Mouse (Mus musculus): ENCODE measurements around the gene Sctr. TPM values are rescaled to one million over a fixed set of nuclear protein-coding genes. Genes with fewer than 3 reads are reported as not detected.

The Sctr gene
- polyA plus RNA-seq, 1 experiment from 2014 or later = 0.98 TPM

DNA sequence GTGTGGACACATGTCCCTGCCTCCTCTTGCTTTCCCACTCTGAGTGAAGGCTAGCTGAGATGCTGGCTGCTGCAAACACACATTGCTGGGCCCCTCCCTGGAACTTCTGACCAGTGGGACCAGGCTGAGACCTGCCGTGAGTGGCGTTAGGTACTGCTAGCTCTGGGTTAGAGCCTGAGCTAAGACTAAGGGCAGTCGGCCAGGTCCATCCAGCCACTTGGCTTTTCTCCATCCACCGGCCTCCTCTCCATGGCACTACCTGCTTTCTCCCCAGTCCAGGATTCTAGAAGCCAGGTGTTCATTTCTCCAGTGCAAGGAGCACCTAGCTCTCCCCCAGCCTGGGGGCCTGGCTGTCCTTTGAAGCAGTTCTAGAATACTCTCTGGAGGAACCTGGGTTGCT, 68.2 kb downstream of the Sctr start:
- no peak overlapping the region for H3K9ac ChIP-seq (ENCODE audit: low read depth, low read length)
- ATAC-seq = no peak
- no peak overlapping the region for H3K4me3 ChIP-seq (ENCODE audit: low read depth, low read length)
- peak overlapping the region; percentile 64 for H3K27ac ChIP-seq (ENCODE audit: low read depth, low read length)
- H3K9me3 ChIP-seq (ENCODE audit: control insufficient read depth) = no peaks in the 10 kb centered on the region
- peaks cover 6% of the 10 kb centered on the region; the same call in 1 of the 2 replicates for H3K4me1 ChIP-seq (replicated peaks; ENCODE audit: control insufficient read depth, insufficient read depth, low read length)
- H3K27me3 ChIP-seq (replicated peaks; ENCODE audit: control insufficient read depth, insufficient read depth, low read length) = no peaks in the 10 kb centered on the region
- H3K4me2 ChIP-seq (replicated peaks; ENCODE audit: low read depth) = peak overlapping the region; percentile 76; the same call in 1 of the 2 replicates
- H3K36me3 ChIP-seq (ENCODE audit: control insufficient read depth, insufficient read depth) = no peaks in the 10 kb centered on the region
- 72% methylated on average over 4 of the region's 4 CpGs for WGBS
- TF ChIP-seq CTCF (IDR thresholded peaks at IDR 0.05; ENCODE audit: low read depth) = no peak

DNA sequence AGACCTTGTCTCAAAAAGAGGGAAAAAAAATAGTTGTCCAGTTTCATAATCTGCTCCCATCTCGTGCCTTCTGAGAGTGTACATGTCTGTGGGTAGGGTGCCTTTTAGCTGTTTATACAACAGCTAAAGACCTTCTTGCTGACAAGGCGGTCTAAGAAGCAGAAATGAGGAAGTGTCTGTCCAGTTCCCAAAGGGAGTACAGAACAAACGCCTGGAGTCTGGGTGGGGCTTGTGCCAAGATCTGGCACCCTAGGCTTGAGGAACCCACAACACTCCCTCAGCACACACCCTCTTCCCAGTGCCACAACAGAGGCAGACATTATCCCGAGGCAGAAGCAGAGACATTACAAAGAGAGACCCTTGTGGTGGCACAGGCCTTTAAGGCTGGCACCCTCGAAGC, 68.8 kb downstream of the Sctr start:
- Histone ChIP-seq H3K27me3 (replicated peaks; ENCODE audit: control insufficient read depth, insufficient read depth, low read length) (no peaks in the 10 kb centered on the region), H3K4me3 (ENCODE audit: low read depth, low read length) (no peak overlapping the region), H3K9ac (ENCODE audit: low read depth, low read length) (no peak overlapping the region), H3K4me2 (replicated peaks; ENCODE audit: low read depth) (no peak overlapping the region), H3K27ac (ENCODE audit: low read depth, low read length) (0 out of 2 replicates have a peak overlapping the region, but pooled peaks have one; percentile 36), H3K36me3 (ENCODE audit: control insufficient read depth, insufficient read depth) (no peaks in the 10 kb centered on the region), H3K4me1 (replicated peaks; ENCODE audit: control insufficient read depth, insufficient read depth, low read length) (peaks cover 6% of the 10 kb centered on the region; the same call in 1 of the 2 replicates), H3K9me3 (ENCODE audit: control insufficient read depth) (no peaks in the 10 kb centered on the region)
- no peak for TF ChIP-seq CTCF (IDR thresholded peaks at IDR 0.05; ENCODE audit: low read depth)
- 37% methylated on average over 5 of the region's 5 CpGs for WGBS
- no peak for ATAC-seq

DNA sequence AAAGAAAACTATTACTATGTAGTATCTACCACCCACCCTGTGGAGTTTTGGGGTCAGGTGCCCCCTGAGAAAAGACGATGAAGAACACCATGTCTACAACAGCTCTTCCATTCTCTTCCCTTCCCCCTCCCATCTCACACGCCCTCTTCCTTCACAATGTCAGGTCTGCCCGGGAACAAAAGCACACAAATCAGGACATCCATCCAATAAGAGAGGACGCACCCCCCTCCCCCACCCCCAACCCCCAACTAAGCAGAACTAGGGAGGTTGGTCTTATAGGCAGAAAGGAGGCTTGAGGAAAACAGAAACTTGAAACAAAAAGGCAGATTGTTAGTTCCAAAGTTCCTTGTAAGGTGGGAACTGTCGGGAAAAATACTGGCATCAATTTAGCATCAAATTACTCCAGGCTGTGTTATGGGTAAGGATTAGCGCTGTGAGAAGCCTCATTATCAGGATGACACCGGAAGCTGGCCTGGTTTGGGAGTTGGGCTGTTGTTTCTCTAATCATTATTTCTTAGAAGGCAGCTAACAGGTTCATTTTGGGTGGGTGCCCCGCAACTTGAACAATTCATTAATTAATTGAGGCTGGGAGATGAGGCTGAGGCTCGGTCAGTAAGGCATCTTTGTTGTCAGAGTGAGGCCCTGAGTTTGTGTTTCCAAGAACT, 71.2 kb downstream of the Sctr start:
- 41% methylated on average over 9 of the region's 9 CpGs for WGBS
- H3K4me2 ChIP-seq (replicated peaks; ENCODE audit: low read depth) = no peak overlapping the region
- no peak overlapping the region for H3K4me3 ChIP-seq (ENCODE audit: low read depth, low read length)
- no peak overlapping the region for H3K9ac ChIP-seq (ENCODE audit: low read depth, low read length)
- no peaks in the 10 kb centered on the region for H3K36me3 ChIP-seq (ENCODE audit: control insufficient read depth, insufficient read depth)
- TF ChIP-seq CTCF (IDR thresholded peaks at IDR 0.05; ENCODE audit: low read depth) = no peak
- no peaks in the 10 kb centered on the region for H3K27me3 ChIP-seq (replicated peaks; ENCODE audit: control insufficient read depth, insufficient read depth, low read length)
- no peaks in the 10 kb centered on the region for H3K9me3 ChIP-seq (ENCODE audit: control insufficient read depth)
- H3K4me1 ChIP-seq (replicated peaks; ENCODE audit: control insufficient read depth, insufficient read depth, low read length) = peaks cover 6% of the 10 kb centered on the region
- ATAC-seq = no peak
- H3K27ac ChIP-seq (ENCODE audit: low read depth, low read length) = no peak overlapping the region

DNA sequence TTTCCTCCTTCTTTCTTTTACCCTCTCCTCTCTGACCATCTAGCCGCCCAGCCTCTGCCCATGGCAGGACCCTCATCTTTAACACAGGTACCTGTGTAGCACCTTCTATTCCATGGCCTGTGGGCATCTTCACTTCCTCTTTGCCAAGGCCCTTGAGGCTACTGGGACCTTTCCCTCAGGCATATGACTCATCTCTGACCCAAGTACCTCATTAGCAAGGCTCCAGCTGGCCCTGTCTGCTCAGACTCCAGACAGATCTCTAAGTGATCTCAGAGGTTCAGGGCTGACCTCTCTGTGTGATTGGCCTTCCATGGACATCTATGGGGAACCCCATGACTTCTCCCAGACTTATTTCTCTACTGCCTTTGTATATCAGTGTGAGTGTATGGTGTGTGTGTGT, 73.9 kb downstream of the Sctr start:
- H3K4me3 ChIP-seq (ENCODE audit: low read depth, low read length) = no peak overlapping the region
- no peak overlapping the region for H3K9ac ChIP-seq (ENCODE audit: low read depth, low read length)
- H3K27me3 ChIP-seq (replicated peaks; ENCODE audit: control insufficient read depth, insufficient read depth, low read length) = no peaks in the 10 kb centered on the region
- ATAC-seq = no peak
- H3K4me2 ChIP-seq (replicated peaks; ENCODE audit: low read depth) = no peak overlapping the region
- no peak for TF ChIP-seq CTCF (IDR thresholded peaks at IDR 0.05; ENCODE audit: low read depth)
- no peaks in the 10 kb centered on the region for H3K36me3 ChIP-seq (ENCODE audit: control insufficient read depth, insufficient read depth)
- WGBS = 95% methylated on average over 1 of the region's 1 CpGs
- no peaks in the 10 kb centered on the region for H3K9me3 ChIP-seq (ENCODE audit: control insufficient read depth)
- H3K27ac ChIP-seq (ENCODE audit: low read depth, low read length) = no peak overlapping the region
- no peaks in the 10 kb centered on the region; the same call in 1 of the 2 replicates for H3K4me1 ChIP-seq (replicated peaks; ENCODE audit: control insufficient read depth, insufficient read depth, low read length)

DNA sequence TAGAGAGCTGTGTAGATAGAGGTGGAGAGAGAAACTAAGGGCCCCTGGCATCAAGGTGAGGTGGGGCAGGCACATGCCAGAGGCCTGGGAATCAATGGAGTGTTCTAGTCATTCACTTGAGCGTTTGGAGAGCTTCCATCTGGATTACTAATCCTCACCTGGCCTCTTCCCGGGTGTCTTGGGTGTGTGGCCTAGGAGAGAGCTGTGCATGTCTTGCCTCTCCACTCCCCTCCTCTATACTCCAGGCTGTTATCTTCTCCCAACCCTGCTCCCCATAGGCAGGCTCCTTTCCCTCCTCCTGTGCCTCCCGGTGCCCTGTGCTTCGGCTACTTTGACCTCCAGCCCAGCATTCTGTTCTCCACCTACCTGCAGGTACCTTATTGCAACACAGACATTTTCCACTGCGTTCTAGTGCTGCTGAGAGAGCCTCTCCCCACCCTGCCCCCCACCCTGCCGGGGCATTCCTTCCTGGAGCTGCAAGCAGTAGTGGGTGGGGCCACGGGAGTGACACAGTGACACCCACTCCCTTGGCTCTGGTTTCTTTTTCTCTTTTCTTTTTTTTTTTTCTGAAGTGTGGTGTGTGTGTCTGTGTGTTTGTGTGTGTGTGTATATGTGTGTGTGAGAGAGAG, 76.4 kb downstream of the Sctr start:
- peak overlapping the region; percentile 84 for H3K27ac ChIP-seq (ENCODE audit: low read depth, low read length)
- peak overlapping the region; percentile 45 for H3K4me2 ChIP-seq (replicated peaks; ENCODE audit: low read depth)
- 0 out of 2 replicates have a peak overlapping the region, but pooled peaks have one; percentile 3 for H3K9ac ChIP-seq (ENCODE audit: low read depth, low read length)
- ATAC-seq = peak; percentile 89
- no peak overlapping the region for H3K4me3 ChIP-seq (ENCODE audit: low read depth, low read length)
- no peaks in the 10 kb centered on the region for H3K27me3 ChIP-seq (replicated peaks; ENCODE audit: control insufficient read depth, insufficient read depth, low read length)
- H3K4me1 ChIP-seq (replicated peaks; ENCODE audit: control insufficient read depth, insufficient read depth, low read length) = no peaks in the 10 kb centered on the region; the same call in 1 of the 2 replicates
- WGBS = 9% methylated on average over 7 of the region's 7 CpGs
- no peaks in the 10 kb centered on the region for H3K36me3 ChIP-seq (ENCODE audit: control insufficient read depth, insufficient read depth)
- TF ChIP-seq CTCF (IDR thresholded peaks at IDR 0.05; ENCODE audit: low read depth) = peak; percentile 18; the same call in 1 of the 2 replicates
- H3K9me3 ChIP-seq (ENCODE audit: control insufficient read depth) = no peaks in the 10 kb centered on the region

DNA sequence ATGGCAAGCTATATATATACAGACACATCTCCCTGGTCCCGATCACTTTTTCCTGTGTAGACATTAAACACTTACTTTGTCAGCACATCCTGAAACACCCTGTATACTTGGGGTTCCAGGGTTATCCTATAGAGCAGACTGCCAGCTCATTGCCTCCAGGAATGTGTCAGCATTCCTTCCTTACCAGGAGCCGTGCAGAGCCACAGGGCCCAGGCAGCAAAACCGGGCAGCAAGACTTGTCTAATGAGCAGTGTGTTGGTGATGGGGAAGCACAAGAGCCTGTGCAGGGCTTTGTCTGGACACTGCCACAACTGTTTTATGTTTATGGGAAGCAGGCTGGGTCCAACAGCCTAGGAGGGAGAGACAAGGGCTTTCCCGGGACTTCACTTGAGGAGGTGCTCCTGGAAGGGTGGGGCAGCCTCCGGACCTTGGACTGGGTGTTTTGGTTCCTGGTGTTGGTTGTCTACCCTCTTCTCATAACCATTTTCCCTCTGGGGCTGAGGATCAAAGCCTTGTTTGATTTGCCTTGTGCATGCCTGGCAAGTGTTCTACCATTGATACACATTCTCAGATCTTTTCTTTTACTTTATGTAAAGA, 77.3 kb downstream of the Sctr start:
- peak overlapping the region; percentile 45; the same call in 1 of the 2 replicates for H3K4me2 ChIP-seq (replicated peaks; ENCODE audit: low read depth)
- no peaks in the 10 kb centered on the region for H3K36me3 ChIP-seq (ENCODE audit: control insufficient read depth, insufficient read depth)
- H3K9me3 ChIP-seq (ENCODE audit: control insufficient read depth) = no peaks in the 10 kb centered on the region
- no peak for TF ChIP-seq CTCF (IDR thresholded peaks at IDR 0.05; ENCODE audit: low read depth)
- no peaks in the 10 kb centered on the region for H3K27me3 ChIP-seq (replicated peaks; ENCODE audit: control insufficient read depth, insufficient read depth, low read length)
- no peaks in the 10 kb centered on the region; the same call in 1 of the 2 replicates for H3K4me1 ChIP-seq (replicated peaks; ENCODE audit: control insufficient read depth, insufficient read depth, low read length)
- 17% methylated on average over 5 of the region's 5 CpGs for WGBS
- no peak overlapping the region for H3K4me3 ChIP-seq (ENCODE audit: low read depth, low read length)
- peak; percentile 74 for ATAC-seq
- H3K27ac ChIP-seq (ENCODE audit: low read depth, low read length) = peak overlapping the region; percentile 84
- H3K9ac ChIP-seq (ENCODE audit: low read depth, low read length) = no peak overlapping the region

Measured in intestine, postnatal 0 days (tissue).